Mouse (Mus musculus) urinary bladder, postnatal 36 days (tissue): Measurements from ENCODE around the gene Atpaf2.

Experiments
- DNase-seq, 2 experiments: peaks; one replicate each; pipeline ENCODE4 v3.0.0; 2022; ENCODE audit warnings: low spot score in 2 of 2, mixed read lengths in 1 of 2

Gene Atpaf2

DNA sequence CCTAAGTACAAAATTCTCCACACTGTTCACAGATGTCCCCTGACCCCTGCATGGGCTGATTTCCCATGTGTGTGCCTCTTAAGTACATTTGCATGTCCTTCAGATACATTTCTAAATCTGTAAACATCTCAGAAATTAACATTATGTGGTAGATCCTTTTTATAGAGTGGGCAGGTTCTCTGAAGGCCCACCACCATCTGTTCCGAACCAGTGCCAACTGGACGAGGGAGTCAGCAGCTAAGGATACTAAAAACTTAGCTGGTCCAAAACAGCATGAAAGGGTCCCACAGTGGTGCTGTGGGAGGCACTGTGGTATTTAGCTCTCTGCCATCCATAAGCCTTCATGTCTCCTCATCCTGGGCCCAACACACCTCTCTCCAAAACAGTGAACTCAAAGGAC, 21.1 kb downstream of the Atpaf2 start:
- no peak for DNase-seq

DNA sequence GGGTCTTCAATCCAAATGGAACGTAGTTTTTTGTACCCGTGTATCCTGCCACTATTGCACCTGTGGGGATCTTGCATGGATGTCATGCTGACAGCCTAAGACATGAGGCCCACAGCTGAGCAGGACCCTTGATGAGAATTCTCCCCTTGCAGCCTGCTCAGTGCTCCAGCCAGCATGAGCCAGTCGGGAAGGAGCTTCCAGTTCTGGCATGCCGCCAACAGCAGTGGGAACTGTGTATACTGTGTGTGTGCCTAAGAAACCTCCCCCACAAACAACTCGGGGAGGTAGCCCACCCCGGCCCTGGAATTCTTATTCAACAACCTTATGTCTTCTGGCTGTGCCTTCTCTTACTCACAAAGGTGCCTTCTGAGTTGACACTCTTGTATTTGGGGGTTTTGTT, 21.7 kb downstream of the Atpaf2 start:
- peak in 1 of 2 experiments; percentile 5 for DNase-seq

DNA sequence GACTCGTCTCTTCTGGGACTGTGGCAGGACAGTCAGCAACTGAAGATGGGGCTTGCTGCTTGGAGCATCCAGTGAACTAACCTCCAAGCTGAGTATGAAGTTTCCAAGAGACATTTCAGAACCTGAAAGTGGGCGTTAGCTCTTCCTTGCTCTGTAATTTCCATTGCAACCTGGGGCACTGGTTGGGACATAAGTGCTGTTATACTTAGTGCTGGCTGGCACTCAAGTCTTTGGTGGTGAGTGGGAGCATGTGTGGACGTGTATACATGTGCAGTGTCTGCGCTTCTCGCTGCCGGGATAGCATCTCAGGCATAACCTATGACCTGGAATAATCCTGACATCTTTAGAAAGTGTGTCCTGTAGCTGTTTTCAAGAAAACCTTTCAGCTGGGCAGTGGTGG, 26.9 kb downstream of the Atpaf2 start:
- DNase-seq = no peak

DNA sequence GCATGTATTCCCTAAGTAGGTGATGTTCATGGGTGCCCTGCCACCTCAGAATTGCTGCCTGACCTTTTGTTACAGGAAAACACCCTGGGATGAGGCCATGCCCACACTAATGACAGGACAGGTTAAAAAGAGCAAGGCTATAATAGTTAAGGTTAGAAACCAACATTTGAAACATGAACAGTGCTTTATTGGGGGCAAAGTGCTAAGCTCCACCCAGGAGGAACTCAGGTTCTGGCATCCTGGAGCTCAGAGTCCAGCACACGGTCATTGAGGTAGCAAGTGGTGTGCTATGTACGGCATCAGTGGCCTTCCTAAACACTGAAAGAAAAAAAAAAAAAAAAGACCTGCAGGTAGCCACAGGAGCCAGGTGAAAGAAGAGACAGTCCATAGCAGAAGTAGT, 30.3 kb downstream of the Atpaf2 start:
- no peak for DNase-seq

DNA sequence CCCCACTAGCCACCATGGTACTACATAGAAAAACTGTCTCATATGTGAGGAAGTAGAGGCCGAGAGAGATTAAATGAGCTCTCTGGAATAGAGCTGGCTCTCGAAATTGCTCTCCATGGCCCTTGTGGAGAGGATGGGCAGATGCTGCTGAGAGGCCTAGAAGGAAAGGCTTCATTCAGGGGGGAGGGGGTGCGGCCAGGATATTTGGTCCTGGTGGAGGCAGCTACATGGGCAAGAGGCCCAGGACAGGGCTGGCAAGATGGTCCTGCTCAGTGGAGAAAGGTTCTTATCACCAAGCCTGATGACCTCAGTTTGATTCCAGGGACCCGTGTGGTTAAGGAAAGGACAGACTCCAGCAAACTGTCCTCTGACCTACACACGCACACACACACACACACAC, 32.3 kb downstream of the Atpaf2 start:
- no peak for DNase-seq

DNA sequence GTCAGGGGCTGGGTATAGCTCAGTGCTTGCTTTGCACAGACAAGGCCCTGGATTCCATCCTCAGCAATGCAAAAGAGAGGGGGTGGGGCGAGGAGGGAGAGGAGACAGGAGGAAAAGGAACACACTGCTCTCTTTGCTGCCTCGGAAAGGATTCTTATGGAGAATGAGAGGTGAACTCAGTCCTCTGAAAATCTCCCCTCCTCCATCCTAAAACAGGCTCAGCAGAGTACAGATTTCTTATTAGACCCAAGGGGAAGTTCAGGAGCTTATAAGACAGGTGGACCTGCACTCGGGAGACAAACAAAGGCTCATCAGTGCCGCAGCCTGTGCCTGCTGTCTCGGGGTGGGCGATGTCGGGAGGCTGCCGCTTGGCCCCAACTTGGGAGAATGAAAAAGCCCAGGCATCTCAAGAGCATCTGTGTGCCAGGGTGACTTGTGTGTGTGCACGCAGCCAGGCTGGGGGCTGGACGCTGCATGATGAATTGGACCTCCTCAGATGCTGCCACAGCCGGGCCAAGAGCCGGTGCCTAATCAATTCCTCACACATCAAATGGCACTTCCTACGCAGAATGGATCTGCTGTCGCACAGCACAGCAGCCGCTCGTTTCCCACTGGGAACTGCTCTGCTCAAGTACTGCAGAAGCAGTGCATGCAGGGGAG, 33.4 kb downstream of the Atpaf2 start:
- DNase-seq = no peak

DNA sequence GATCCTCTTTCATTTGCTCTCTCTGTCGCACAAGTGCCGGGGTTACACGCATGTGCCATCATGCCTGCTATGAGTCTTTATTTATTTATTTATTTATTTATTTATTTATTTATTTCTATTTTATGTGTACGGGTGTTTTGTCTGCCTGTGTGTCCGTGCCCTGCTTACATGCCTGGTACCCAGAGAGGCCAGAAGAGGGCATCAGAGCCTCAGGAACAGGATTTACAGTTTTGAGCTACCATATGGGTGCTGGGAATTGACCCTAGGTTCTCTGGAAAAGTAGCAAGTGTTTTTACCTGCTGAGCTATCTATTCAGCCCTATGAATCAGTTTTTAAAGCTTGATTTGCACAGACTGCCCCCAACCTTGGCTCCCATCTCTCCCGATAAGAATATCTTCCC, 34.7 kb downstream of the Atpaf2 start:
- DNase-seq = no peak

DNA sequence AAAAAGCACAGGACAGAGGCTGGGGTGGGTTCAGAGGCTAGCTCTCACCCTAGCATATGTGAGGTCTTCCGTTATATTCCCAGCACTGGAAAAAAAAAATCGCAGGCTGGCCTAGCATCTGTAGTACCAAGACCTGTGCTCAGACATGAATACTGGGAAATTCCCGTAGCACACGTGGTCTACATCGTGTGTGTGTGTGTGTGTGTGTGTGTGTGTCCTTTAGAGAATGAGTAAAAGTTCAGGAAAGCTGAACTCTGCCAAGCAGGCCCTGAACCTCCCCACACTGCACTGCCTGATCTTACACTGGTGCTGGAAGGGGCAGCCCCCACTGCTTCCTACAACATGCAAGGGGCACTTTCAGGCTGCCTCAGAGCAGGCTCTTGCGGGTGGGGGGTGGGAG, 43.8 kb downstream of the Atpaf2 start:
- DNase-seq = no peak

DNA sequence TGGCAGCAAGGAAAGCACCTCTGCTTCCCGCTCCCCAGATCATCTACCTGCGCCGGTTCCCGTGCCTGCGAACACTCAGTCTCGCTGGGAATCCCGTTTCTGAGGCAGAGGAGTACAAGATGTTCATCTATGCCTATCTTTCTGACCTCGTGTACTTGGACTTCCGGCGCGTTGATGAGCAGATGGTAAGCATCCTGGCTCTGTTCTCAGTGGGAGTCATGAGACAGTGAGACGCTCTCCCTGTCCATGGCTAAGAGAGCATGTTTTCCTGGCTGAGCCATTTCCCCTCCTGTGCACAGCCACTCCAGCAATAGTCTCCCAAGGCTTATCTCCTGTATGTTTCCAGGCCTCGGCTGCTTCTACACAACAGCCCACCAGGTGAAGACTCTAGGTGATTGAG, 47.8 kb downstream of the Atpaf2 start:
- no peak for DNase-seq

DNA sequence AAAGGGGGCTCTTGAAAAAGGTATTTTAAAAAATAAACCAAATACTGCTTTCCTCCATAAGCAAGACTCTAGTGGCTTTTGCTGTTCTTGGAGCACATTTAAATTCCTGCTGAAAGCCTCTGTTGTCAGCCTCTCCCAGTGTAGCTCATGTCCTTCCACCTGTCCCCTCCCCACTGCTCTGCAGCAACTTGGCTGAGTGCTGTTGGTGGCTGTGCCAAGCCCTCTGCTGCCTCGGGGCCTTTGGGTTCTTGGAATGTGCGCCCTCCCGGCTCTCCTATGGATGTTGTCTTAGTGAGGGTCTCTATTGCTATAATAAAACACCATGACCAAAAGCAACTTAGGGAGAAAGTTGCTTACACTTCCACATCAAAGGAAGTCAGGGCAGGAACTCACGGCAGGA, 48.8 kb downstream of the Atpaf2 start:
- DNase-seq = no peak

DNA sequence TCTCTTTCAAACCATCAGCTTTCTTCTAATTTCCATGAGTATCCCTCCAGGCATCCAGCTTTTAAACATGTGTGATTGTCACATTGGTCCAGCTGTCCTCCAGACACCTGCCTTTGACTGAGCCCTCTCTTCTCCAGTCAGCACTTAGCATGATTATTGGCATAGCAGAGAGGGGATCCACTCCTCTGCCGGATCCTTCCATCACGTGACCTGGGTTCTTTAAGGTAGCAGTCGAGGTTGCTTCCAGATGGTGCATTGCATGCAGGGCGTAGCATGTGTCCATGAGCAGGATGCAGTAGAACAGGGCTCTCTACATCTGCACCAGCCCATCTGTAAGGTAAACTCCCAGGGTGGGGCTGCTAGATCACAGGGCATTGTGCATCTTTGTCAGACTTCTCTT, 49.3 kb downstream of the Atpaf2 start:
- DNase-seq = no peak

DNA sequence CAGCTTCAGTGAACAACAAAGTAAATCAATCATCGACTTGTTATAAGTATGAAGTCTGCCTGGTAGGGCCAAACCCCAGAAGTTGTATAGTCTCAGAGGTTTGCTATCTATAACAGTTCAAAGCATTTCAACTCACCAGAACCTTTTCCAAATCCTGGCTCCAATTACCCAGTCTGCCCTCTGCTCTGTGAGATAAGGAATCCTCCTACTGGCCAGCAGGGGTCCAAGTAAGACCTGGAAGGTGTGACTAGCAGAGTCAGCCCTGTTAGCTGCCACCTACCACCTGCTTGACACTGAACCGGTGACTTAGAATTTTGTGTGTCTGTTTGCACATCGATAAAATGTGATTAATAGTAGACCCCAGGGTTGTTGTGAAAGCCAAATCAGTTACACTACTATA, 51.0 kb downstream of the Atpaf2 start:
- no peak for DNase-seq

DNA sequence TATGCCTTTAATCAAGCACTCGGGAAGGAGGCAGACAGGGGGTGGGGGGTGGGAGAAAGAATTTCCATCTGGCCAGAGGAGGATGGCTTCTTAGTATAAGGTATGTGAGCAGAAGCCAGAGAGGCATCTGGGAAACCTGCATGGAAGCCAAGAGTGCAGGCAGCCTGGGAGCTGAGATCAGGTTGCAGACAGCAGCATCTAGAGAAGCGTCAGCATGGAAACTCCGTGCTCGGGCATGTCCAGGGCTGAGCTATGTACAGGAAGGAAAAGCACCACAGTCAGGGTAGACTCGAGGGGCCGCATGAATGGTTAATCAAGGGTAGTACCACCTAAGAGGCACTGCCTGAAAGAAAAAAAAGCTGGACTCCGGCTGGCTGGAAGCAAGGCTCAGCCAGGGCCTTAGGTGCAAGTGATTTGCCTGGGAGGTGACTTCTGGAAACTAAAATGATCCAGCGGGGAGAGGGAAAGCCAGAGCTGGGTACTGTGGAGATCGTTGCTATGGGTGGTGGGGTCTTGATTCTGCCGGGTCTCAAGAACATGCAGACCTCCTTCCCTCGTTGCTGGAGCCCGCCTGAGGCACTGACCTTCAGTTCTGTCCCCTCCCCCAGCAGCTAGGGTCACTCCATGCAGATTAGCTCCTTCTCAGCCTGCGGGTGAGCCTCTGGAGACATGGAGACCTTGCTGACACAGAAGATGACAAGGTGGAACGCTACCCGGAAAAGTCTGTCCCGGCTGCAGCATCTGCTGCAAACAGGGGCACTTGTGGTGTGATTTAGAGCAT, 51.8 kb downstream of the Atpaf2 start:
- DNase-seq = no peak

DNA sequence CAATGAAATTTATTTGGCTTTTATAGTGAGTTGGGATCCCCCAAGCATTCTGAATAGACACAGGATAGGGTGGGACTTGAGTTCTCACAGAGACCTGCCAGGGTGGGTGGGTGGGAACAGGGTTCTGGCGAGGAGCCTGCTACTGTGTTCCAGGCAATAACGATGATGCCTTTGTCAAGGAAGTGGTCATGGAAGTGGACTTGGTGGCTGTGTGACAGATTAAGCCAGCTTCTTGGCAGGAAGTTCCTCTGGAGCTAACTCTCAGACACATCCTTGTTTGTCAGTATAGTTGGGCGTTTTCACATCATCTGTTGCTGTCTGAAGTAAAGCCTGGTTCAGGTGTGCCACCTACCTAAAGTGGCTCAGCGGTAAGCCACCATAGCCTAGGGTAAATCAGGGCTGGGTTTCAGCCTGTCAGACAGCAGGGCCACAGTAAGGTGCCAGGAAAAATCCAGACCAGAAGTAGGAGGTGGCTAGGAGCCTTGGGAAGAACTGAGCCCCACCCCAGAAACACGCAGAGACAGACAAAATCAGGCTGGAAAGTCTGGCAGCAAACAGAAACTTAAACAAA, 57.5 kb downstream of the Atpaf2 start:
- DNase-seq = no peak

DNA sequence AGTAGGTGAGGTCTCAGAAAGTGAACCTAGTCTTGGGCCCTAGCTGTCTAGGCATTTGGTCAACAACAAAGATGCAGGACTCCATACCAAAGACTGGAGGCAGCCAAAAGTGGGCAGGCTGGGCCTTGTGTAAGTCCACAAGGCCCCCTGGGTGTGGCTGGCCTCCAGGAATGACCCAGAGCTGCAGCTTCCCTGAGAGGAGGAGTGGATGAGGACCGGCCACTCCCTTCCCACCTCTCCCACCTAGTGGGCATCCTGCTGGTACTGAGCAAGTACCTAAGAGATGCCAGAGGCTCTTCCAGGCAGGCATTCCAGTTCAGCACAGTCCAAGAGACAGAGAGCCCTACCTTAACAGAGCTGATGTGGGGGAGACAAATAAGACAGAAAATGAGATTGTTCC, 58.3 kb downstream of the Atpaf2 start:
- no peak for DNase-seq

DNA sequence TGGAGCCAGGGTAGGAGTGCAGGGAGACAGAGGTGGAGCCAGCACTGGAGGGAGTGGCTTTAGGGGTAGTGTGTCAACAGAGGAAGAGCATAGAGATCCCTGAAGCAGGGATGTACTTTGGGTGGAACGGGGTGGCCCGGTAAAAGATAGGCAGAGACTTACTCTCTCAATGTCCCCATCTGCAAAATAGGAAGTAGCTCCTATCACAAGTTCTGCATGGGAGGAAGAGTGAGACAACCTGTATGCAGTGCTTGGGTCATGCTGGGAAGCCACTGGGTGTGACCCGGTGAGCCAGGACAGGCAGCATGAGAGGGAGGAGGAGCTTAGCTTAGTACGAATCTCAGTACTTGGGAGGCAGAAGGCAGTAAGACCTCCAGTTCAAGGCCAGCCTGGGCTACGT, 59.1 kb downstream of the Atpaf2 start:
- no peak for DNase-seq

DNA sequence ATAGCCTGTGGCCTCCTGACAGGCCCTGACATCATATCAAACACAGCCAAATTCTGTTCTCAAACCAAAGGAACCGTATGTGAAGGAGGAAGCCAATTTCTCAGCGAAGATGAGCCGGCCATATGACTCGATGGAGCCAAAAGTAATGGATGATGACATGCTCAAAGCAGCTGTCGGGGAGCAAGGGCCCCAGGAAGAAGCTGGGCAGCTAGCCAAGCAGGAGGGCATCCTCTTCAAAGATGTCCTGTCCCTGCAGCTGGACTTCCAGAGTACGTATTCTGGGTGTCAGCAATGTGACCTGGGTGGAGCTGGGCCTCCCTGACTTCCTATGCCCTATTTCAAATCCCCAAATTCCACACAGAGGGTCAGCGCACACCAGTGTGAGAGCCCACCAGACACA, 59.7 kb downstream of the Atpaf2 start:
- DNase-seq = no peak

DNA sequence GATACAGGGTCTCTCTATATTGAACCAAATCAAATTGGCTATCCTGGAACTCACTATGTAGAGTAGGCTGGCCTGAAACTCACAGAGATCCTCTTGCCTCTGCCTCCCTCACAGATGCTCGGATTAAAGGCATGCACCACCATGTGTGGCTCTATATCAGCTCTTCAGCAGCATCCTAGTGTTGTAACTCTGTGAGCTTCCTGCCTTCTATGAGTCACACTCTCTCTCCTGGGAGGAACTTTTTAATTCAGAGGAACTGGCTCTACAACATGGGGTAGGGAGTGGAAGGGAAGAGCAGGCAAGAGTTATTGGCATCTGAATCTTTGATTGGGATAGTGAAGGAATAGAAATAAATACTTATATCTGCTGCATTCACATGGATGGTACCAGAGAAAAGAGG, 61.1 kb downstream of the Atpaf2 start:
- no peak for DNase-seq

DNA sequence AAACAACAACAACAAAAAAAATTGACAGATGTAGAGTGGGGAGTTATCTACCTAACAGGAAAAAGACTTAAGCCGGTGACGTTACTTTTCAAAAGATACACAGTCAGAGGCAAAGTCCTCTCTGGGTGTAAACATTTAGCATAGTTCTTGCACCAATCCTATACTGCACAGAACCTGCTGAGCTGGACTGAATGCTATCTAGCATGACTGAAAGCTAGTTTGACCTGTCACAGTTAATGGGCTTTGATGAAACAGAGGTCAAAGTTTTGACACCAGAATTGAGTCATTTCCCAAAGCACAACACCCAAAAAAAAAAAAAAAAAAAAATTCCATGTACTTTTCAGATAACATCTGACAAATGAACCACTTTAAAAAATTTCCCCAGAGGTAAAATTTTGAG, 62.3 kb downstream of the Atpaf2 start:
- no peak for DNase-seq

DNA sequence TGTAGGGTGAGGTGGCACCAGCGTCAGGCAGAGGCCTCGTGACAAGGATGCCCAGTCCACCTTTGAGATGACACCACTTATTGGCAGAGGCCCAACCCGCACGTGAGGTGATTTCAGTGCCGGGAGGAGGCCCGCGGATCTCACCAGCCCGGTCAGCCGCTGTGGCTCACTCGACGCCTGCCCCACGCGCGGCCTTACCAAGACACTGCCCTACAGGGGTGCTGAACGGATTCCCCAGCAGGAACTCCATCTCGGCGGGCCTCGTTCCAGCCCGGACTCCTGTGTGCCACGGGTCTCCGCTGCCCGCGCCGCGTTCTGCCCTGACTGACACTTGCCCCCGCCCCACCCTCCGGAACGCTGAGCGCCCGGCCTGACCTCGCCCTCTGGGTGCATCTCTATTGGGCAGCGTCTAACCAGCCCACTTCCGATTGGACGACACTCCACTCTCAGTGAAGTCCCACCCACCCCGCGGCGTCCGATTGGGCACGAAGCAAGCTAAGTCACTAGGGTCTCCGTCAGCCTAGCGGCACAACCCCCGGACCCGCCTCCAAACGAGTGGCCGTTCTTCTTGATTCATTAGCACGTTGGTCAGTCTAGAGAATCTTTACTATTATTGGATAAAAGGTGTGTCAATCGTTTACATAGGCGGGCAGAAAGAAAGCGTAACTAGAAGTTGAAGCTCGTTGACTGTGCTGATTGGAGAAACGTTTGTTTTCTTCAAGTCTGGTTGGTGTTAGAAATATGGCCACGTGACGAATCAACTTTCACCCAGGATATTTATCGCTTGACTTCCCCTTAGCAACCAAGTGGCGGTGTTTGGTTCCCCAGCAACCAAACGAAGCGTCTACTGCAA, 65.5 kb downstream of the Atpaf2 start, which contains the start of the genes Tom1l2 and Drc3:
Tom1l2 (minus strand) TSS at position 347 of the 853 bp plus-strand sequence.
Drc3 (plus strand) TSS at position 771 of the 853 bp plus-strand sequence.
- peak; percentile 97 to 99 for DNase-seq

DNA sequence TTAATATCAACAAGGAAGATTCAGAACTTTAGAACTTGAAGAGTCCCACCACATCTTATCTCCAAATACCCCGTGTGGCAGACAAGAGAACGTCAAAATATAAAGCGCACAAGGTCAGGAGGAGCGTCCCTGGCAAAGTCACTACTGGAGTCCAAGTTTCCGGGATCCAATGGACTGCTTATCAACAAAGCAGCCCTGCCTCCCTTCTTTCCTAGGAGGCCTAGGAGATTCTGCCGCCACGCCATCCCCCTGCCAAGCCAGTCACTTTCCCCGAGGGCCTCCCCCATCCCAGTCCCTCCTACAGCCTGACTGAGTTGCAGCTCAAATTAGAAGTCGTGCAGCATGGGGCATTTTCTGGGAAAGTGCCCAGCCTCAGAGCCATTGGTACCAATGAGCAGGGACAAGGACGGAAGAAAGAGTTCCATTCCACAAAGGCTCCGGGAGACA, 66.3 kb downstream of the Atpaf2 start:
- peak in 1 of 2 experiments; percentile 30 for DNase-seq

DNA sequence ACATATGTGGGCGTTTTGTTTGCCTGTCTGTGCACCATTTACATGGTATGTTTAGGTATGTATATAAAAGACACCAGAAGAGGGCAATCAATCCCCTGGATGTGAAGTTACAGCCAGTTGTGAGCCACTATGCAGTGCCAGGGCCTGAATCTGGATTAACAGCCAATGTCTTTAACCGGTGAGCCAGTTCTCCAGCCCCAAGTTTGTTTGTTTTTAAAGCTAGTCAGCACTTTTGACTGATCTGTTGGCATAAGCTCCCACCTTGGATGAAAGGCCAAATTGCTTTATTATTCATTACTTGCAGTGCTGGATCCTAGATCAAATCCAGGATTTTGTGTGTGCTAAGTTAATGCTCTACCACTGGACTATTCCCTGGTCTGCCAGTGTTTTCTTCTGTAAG, 66.9 kb downstream of the Atpaf2 start:
- DNase-seq = no peak
